Mouse (Mus musculus) liver, embryonic 15.5 days (tissue): Measurements from ENCODE around the gene Shf. TPM values are rescaled to one million over a fixed set of nuclear protein-coding genes. Genes with fewer than 3 reads are reported as not detected.

Experiments
- ATAC-seq: fragments of 200-750 bp; cut with Nextera tagmentation; 2 replicates; pipeline ENCODE4 v1.8.0; 2017; ENCODE audit warnings: moderate number of reproducible peaks, mild to moderate bottlenecking, moderate library complexity; ENCODE audit not compliant: insufficient read depth
- H3K27ac ChIP-seq: fragments of 300-500 bp; sonication (generic); replicated peaks from 2 replicates; pipeline ENCODE4 v1.5.1; 2015; ENCODE audit warnings: mild to moderate bottlenecking, inconsistent platforms
- H3K27me3 ChIP-seq: fragments of 300-500 bp; sonication (generic); 2 replicates; pipeline ENCODE4 v1.6.1; 2015; ENCODE audit warnings: mild to moderate bottlenecking, inconsistent platforms
- H3K36me3 ChIP-seq: fragments of 300-500 bp; sonication (generic); replicated peaks from 2 replicates; pipeline ENCODE4 v1.6.1; 2015; ENCODE audit warnings: moderate library complexity, mild to moderate bottlenecking, inconsistent platforms
- H3K4me1 ChIP-seq: fragments of 300-500 bp; sonication (generic); replicated peaks from 2 replicates; pipeline ENCODE4 v1.6.1; 2015; ENCODE audit warnings: inconsistent platforms
- H3K4me2 ChIP-seq: fragments of 300-500 bp; sonication (generic); 2 replicates; pipeline ENCODE4 v1.6.1; 2015; ENCODE audit warnings: moderate library complexity, mild to moderate bottlenecking, inconsistent platforms
- H3K4me3 ChIP-seq: fragments of 300-500 bp; sonication (generic); replicated peaks from 2 replicates; pipeline ENCODE4 v1.5.1; 2015; ENCODE audit warnings: mild to moderate bottlenecking, inconsistent platforms
- H3K9ac ChIP-seq: fragments of 300-500 bp; sonication (generic); 2 replicates; pipeline ENCODE4 v1.6.1; 2015; ENCODE audit warnings: moderate library complexity, mild to moderate bottlenecking, inconsistent platforms
- H3K9me3 ChIP-seq: fragments of 300-500 bp; sonication (generic); replicated peaks from 2 replicates; pipeline ENCODE4 v1.6.1; 2016; ENCODE audit warnings: inconsistent platforms
- WGBS: fragments of 180-500 bp; shearing (Covaris S2); methylation state at CpG from one replicate; pipeline ENCODE4 v1.1.7; 2015; ENCODE audit warnings: mixed read lengths; ENCODE audit not compliant: insufficient replicate concordance; 5-methylcytosine and 5-hydroxymethylcytosine counted together
- polyA plus RNA-seq: library from polyadenylated mRNA; unstranded; fragments of >200 nt; fragmentation: Nextera tagmentation; extraction: Ambion mirVana; gene quantifications from 2 replicates; pipeline ENCODE4 v1.2.1, GENCODE M21; 2015

Shf gene
- polyA plus RNA-seq, 1 experiment from 2014 or later = 1.1 TPM

GRCm38 (mm10) chr2:122361181-122361580 lies 7.8 kb downstream of the Shf start:
- peaks cover 42% of the 10 kb centered on the region for H3K4me1 ChIP-seq
- no peak overlapping the region for H3K27ac ChIP-seq
- peaks cover 30% of the 10 kb centered on the region for H3K36me3 ChIP-seq
- 61% methylated on average over 6 of the region's 6 CpGs for WGBS
- H3K9ac ChIP-seq = no peak overlapping the region
- no peak overlapping the region for H3K4me3 ChIP-seq
- H3K9me3 ChIP-seq = no peaks in the 10 kb centered on the region
- no peaks in the 10 kb centered on the region for H3K27me3 ChIP-seq
- no peak overlapping the region for H3K4me2 ChIP-seq
- no peak for ATAC-seq

GRCm38 (mm10) chr2:122360310-122360709 lies 8.7 kb downstream of the Shf start:
- Histone ChIP-seq H3K9ac (no peak overlapping the region), H3K9me3 (no peaks in the 10 kb centered on the region), H3K27ac (no peak overlapping the region), H3K27me3 (no peaks in the 10 kb centered on the region), H3K36me3 (peaks cover 36% of the 10 kb centered on the region), H3K4me3 (no peak overlapping the region), H3K4me2 (no peak overlapping the region), H3K4me1 (peaks cover 33% of the 10 kb centered on the region)
- no peak for ATAC-seq
- WGBS = 81% methylated on average over 6 of the region's 6 CpGs

- H3K27me3 ChIP-seq = no peaks in the 10 kb centered on the region
- WGBS = 62% methylated on average over 3 of the region's 3 CpGs
These were observed 12.8 kb downstream of the Shf start for GRCm38 (mm10) chr2:122356187-122356586.

GRCm38 (mm10) chr2:122355389-122355788 lies 13.6 kb downstream of the Shf start:
- no peak overlapping the region for H3K27ac ChIP-seq
- no peak overlapping the region for H3K9ac ChIP-seq
- H3K4me2 ChIP-seq = no peak overlapping the region
- H3K9me3 ChIP-seq = no peaks in the 10 kb centered on the region
- 79% methylated on average over 5 of the region's 5 CpGs for WGBS
- peaks cover 32% of the 10 kb centered on the region for H3K36me3 ChIP-seq
- H3K4me3 ChIP-seq = no peak overlapping the region
- ATAC-seq = no peak
- H3K4me1 ChIP-seq = peaks cover 3% of the 10 kb centered on the region; the same call in 1 of the 2 replicates
- H3K27me3 ChIP-seq = no peaks in the 10 kb centered on the region

More at GRCm38 (mm10) chr2:122356187-122356586, 12.8 kb downstream of the Shf start:
- Histone ChIP-seq H3K4me1 (no peaks in the 10 kb centered on the region), H3K4me2 (no peak overlapping the region), H3K9me3 (no peaks in the 10 kb centered on the region), H3K27ac (no peak overlapping the region), H3K9ac (no peak overlapping the region), H3K36me3 (peaks cover 32% of the 10 kb centered on the region), H3K4me3 (no peak overlapping the region)
- no peak for ATAC-seq

- H3K36me3 ChIP-seq = peaks cover 32% of the 10 kb centered on the region
- no peak overlapping the region for H3K4me2 ChIP-seq
- H3K27me3 ChIP-seq = no peaks in the 10 kb centered on the region
- H3K27ac ChIP-seq = no peak overlapping the region
- H3K4me1 ChIP-seq = peaks cover 13% of the 10 kb centered on the region
- no peak for ATAC-seq
- H3K4me3 ChIP-seq = no peak overlapping the region
- H3K9me3 ChIP-seq = no peaks in the 10 kb centered on the region
- WGBS = 72% methylated on average over 12 of the region's 12 CpGs
- no peak overlapping the region for H3K9ac ChIP-seq
These were observed 14.6 kb downstream of the Shf start for GRCm38 (mm10) chr2:122354191-122354929.

- no peak overlapping the region for H3K4me2 ChIP-seq
- 79% methylated on average over 8 of the region's 8 CpGs for WGBS
- peaks cover 19% of the 10 kb centered on the region for H3K4me1 ChIP-seq
- no peak overlapping the region for H3K9ac ChIP-seq
- no peaks in the 10 kb centered on the region for H3K9me3 ChIP-seq
- H3K27ac ChIP-seq = no peak overlapping the region
- no peaks in the 10 kb centered on the region for H3K27me3 ChIP-seq
- H3K36me3 ChIP-seq = peaks cover 32% of the 10 kb centered on the region
- H3K4me3 ChIP-seq = no peak overlapping the region
- ATAC-seq = no peak
These were observed 15.2 kb downstream of the Shf start for GRCm38 (mm10) chr2:122353765-122354164.

GRCm38 (mm10) chr2:122352992-122353391 lies 16.0 kb downstream of the Shf start:
- no peaks in the 10 kb centered on the region for H3K27me3 ChIP-seq
- H3K4me2 ChIP-seq = no peak overlapping the region
- H3K36me3 ChIP-seq = peaks cover 32% of the 10 kb centered on the region
- H3K4me3 ChIP-seq = no peak overlapping the region
- no peaks in the 10 kb centered on the region for H3K9me3 ChIP-seq
- H3K27ac ChIP-seq = no peak overlapping the region
- H3K4me1 ChIP-seq = peaks cover 25% of the 10 kb centered on the region
- H3K9ac ChIP-seq = no peak overlapping the region
- 79% methylated on average over 6 of the region's 6 CpGs for WGBS
- no peak for ATAC-seq

GRCm38 (mm10) chr2:122351931-122352329 lies 17.0 kb downstream of the Shf start:
- Histone ChIP-seq H3K9me3 (no peaks in the 10 kb centered on the region), H3K9ac (no peak overlapping the region), H3K27ac (no peak overlapping the region), H3K4me2 (no peak overlapping the region), H3K36me3 (peaks cover 22% of the 10 kb centered on the region), H3K4me3 (no peak overlapping the region), H3K4me1 (peaks cover 29% of the 10 kb centered on the region), H3K27me3 (peaks cover 8% of the 10 kb centered on the region; the same call in 1 of the 2 replicates)
- no peak for ATAC-seq
- WGBS = 80% methylated on average over 4 of the region's 4 CpGs

GRCm38 (mm10) chr2:122351156-122351930 lies 17.6 kb downstream of the Shf start:
- 63% methylated on average over 5 of the region's 5 CpGs for WGBS
- H3K27me3 ChIP-seq = peaks cover 12% of the 10 kb centered on the region; the same call in 1 of the 2 replicates
- H3K36me3 ChIP-seq = peaks cover 17% of the 10 kb centered on the region
- H3K4me2 ChIP-seq = no peak overlapping the region
- no peak overlapping the region for H3K9ac ChIP-seq
- H3K27ac ChIP-seq = no peak overlapping the region
- no peak for ATAC-seq
- H3K9me3 ChIP-seq = no peaks in the 10 kb centered on the region
- no peak overlapping the region for H3K4me3 ChIP-seq
- peaks cover 29% of the 10 kb centered on the region for H3K4me1 ChIP-seq

GRCm38 (mm10) chr2:122349136-122349785 lies 19.7 kb downstream of the Shf start:
- Histone ChIP-seq H3K9me3 (no peaks in the 10 kb centered on the region), H3K27ac (peak overlapping the region; percentile 84), H3K4me3 (peak overlapping the region; percentile 75), H3K4me1 (peaks cover 29% of the 10 kb centered on the region), H3K9ac (peak overlapping the region; percentile 76), H3K27me3 (peaks cover 19% of the 10 kb centered on the region; the same call in 1 of the 2 replicates), H3K36me3 (peaks cover 10% of the 10 kb centered on the region; the same call in 1 of the 2 replicates), H3K4me2 (peak overlapping the region; percentile 96)
- 26% methylated on average over 14 of the region's 14 CpGs for WGBS
- ATAC-seq = peak; percentile 53
